Mouse (Mus musculus) stomach, embryonic 16.5 days (tissue): ENCODE data around the gene Rtl4. TPM values are rescaled to one million over a fixed set of nuclear protein-coding genes. Genes with fewer than 3 reads are reported as not detected.

Experiments
- ATAC-seq: fragments of 200-750 bp; cut with Nextera tagmentation; 2 replicates; pipeline ENCODE4 v1.8.0; 2017; ENCODE audit warnings: moderate number of reproducible peaks, moderate TSS enrichment; ENCODE audit not compliant: insufficient read depth, low FRiP score
- H3K27ac ChIP-seq: fragments of 300-500 bp; sonication (generic); 2 replicates; pipeline ENCODE4 v1.5.1; 2014; ENCODE audit warnings: low read length
- H3K27me3 ChIP-seq: fragments of 300-500 bp; sonication (generic); 2 replicates; pipeline ENCODE4 v1.6.1; 2014; ENCODE audit warnings: low read length, control low read depth, mixed read lengths; ENCODE audit not compliant: control insufficient read depth, insufficient read depth
- H3K36me3 ChIP-seq: fragments of 300-500 bp; sonication (generic); 2 replicates; pipeline ENCODE4 v1.6.1; 2014; ENCODE audit warnings: low read length; ENCODE audit not compliant: control insufficient read depth, insufficient read depth
- H3K4me1 ChIP-seq: fragments of 300-500 bp; sonication (generic); 2 replicates; pipeline ENCODE4 v1.6.1; 2014; ENCODE audit warnings: low read length, control low read depth, mixed read lengths; ENCODE audit not compliant: control insufficient read depth, insufficient read depth
- H3K4me2 ChIP-seq: fragments of 300-500 bp; sonication (generic); 2 replicates; pipeline ENCODE4 v1.6.1; 2014; ENCODE audit warnings: low read depth, low read length, mixed read lengths
- H3K4me3 ChIP-seq: fragments of 300-500 bp; sonication (generic); replicated peaks from 2 replicates; pipeline ENCODE4 v1.5.1; 2014; ENCODE audit warnings: mild to moderate bottlenecking, low read length
- H3K9ac ChIP-seq: fragments of 300-500 bp; sonication (generic); 2 replicates; pipeline ENCODE4 v1.6.1; 2014; ENCODE audit warnings: low read length
- H3K9me3 ChIP-seq: fragments of 300-500 bp; sonication (generic); replicated peaks from 2 replicates; pipeline ENCODE4 v1.6.1; 2016; ENCODE audit warnings: low read length, control low read depth; ENCODE audit not compliant: control insufficient read depth
- WGBS: fragments of 180-500 bp; shearing (Covaris S2); extraction: QIAGEN DNeasy Blood & Tissue Kit; methylation state at CpG from one replicate; pipeline ENCODE4 v1.1.7; 2014; 5-methylcytosine and 5-hydroxymethylcytosine counted together
- polyA plus RNA-seq: library from polyadenylated mRNA; unstranded; fragments of >200 nt; fragmentation: Nextera tagmentation; extraction: Ambion mirVana; gene quantifications from 2 replicates; pipeline ENCODE4 v1.2.1, GENCODE M21; 2015

Gene Rtl4
- 0.65 and 0.93 TPM in 2 replicates for polyA plus RNA-seq

DNA sequence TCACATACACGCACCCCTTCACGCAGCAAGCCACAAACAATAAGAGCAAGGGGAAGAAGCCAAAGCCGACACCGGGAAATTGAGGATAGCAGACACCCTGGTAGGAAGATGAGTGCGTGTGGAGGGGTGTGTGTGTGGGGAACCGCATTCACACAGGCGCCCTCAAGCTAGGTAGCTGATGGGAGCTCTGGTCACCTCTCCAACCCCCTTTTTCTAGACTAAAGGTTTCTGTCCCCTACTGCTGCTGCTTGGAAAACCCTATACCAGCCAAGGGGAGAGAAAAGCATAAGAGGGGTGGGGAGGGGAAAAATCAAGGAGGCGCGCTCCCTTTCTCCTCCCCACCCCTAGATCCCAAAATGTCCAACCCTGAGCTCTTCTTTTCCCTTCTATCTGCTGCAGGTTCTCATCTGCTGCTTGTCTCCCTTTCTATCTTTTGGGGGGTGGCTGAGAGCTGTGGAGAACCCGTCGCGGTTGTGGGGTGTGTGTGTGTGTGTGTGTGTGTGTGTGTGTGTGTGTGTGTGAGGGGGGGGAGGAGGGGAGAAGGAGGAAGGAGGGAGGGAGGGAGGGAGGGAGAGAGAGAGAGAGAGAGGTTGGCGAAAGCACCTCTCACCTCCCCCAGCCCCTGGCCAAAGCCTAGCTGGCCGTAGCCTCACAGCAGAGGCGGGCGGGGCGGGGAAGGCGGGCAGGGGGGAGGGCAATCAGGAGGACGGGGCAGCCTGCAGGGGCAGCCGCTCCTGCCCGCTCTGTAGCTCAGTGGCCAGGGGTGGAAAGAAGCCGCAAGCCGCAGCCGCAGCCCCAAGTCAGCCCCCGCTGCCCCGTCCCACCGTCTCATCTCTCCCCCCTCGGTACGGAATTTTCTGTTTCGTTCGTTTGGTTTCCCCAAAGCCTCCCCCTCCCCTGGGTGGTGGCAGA, at the start of gene Rtl4:
TSS of gene Rtl4 (plus strand) at position 701 of the 912 bp plus-strand sequence.
- H3K9ac ChIP-seq, result peak within 1 kb of the TSS; percentile 55
- no peaks in the 10 kb centered on the region for H3K9me3 ChIP-seq
- peak within 1 kb of the TSS; percentile 47 for H3K4me3 ChIP-seq
- no peaks in the 10 kb centered on the region for H3K4me1 ChIP-seq
- WGBS, result 14% methylated on average over 26 of the region's 31 CpGs
- no peaks in the 10 kb centered on the region for H3K36me3 ChIP-seq
- H3K27me3 ChIP-seq, result no peaks in the 10 kb centered on the region; the same call in 1 of the 2 replicates
- peak; percentile 44; the same call in 1 of the 2 replicates for ATAC-seq
- peak within 1 kb of the TSS; percentile 60 for H3K4me2 ChIP-seq
- no peak within 1 kb of the TSS for H3K27ac ChIP-seq

DNA sequence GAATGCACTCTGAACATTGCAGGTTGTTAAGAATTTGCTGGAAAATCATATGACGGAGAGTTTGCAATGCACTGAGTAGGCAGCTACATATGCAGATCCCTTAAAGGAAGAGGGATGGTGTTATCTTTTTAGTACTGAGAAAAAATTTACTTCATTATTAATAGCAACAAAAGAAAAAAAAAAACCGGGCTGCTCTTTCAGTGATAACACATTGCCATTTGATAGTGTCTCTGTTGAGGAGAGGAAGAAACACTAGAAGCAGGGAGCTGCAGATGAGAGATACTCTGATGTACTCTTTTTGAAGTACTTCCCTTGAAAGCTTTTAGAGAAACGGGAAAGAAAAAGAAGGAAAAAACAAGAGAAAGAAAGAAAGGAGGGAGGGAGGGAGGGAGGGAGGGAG, 44.0 kb upstream of the Rtl4 start:
- Histone ChIP-seq H3K4me3 (no peak overlapping the region), H3K27ac (no peak overlapping the region), H3K9ac (no peak overlapping the region), H3K27me3 (no peaks in the 10 kb centered on the region), H3K4me1 (no peaks in the 10 kb centered on the region), H3K36me3 (no peaks in the 10 kb centered on the region), H3K4me2 (no peak overlapping the region), H3K9me3 (no peaks in the 10 kb centered on the region)
- 55% methylated on average over 3 of the region's 3 CpGs for WGBS
- no peak for ATAC-seq

DNA sequence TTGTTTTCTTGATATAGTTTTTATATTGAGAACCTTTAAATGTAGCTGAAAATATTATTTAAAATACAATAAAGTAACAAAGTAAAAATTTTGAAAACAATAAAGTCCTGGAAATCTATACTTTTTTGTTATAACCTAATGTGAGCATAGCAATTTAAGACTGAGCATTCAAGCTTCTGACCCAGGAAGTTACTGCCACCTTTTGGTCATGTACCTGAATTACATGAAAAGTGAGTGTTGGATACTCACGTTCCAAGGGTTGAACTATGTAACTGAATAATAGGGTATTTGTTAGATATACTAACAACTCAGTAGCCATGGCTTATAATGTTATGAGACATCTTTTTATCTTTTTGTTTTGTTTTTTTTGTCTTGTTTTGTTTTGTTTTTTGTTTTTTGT, 43.3 kb upstream of the Rtl4 start:
- ATAC-seq, result no peak
- Histone ChIP-seq H3K27me3 (no peaks in the 10 kb centered on the region), H3K9ac (no peak overlapping the region), H3K4me3 (no peak overlapping the region), H3K9me3 (no peaks in the 10 kb centered on the region), H3K27ac (no peak overlapping the region), H3K36me3 (no peaks in the 10 kb centered on the region), H3K4me1 (no peaks in the 10 kb centered on the region), H3K4me2 (no peak overlapping the region)
- 42% methylated on average over 1 of the region's 1 CpGs for WGBS

DNA sequence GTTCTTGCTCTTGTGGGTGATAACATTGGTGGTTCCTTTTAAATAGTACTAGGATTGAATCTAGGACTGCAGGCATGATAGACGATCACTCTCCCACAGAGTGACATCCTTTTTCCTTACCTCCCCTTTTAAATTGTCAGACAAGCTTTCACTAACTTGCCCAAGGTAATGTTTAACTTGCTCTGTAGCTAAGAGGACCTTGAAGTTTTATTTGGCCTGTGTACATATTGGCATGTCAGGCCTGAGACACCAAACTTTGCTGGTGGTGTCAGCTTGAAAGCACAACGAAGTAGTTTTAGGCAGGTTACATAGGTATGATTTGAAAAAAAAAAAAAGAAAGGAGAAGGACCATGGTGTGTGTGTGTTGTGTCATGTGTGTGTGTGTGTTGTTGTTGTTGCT, 36.5 kb upstream of the Rtl4 start:
- WGBS, result 57% methylated on average over 2 of the region's 2 CpGs
- Histone ChIP-seq H3K9ac (no peak overlapping the region), H3K4me3 (no peak overlapping the region), H3K27ac (no peak overlapping the region), H3K4me2 (no peak overlapping the region), H3K27me3 (no peaks in the 10 kb centered on the region), H3K36me3 (no peaks in the 10 kb centered on the region), H3K4me1 (no peaks in the 10 kb centered on the region), H3K9me3 (no peaks in the 10 kb centered on the region)
- ATAC-seq, result no peak

DNA sequence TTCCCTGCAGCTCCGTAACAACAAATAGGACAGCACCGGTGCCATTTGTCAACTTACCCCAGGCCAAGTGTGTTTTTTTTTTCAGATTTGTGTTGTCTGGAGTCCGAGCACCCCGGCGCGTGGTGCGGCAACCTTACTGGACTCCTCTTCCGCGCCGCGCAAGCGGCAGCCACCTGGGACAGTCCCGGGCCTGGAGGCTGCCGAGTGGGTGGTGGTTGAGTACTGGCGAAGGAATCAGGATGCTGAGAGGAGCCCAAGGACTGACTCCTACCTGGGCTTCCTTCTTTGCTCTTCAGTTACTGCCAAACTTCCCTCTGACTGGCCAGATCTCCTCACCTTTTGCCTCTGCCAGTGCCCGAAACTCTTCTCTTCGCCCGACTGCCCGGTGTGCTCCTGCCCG, 965 bp upstream of the Rtl4 start:
- 28% methylated on average over 20 of the region's 20 CpGs for WGBS
- Histone ChIP-seq H3K9me3 (no peaks in the 10 kb centered on the region), H3K4me1 (no peaks in the 10 kb centered on the region), H3K27ac (no peak overlapping the region), H3K9ac (no peak overlapping the region), H3K4me3 (peak overlapping the region; percentile 47), H3K36me3 (no peaks in the 10 kb centered on the region), H3K27me3 (no peaks in the 10 kb centered on the region; the same call in 1 of the 2 replicates), H3K4me2 (peak overlapping the region; percentile 60)
- no peak for ATAC-seq

DNA sequence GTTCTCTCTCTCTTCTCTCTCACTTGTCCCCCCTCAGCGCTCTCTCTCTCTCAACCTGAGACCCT, 733 bp upstream of the Rtl4 start, which contains the start of gene Trpc5:
TSS of gene Trpc5 (minus strand) at position 39 of the 65 bp plus-strand sequence.
- no peaks in the 10 kb centered on the region for H3K9me3 ChIP-seq
- peak within 1 kb of the TSS; percentile 60 for H3K4me2 ChIP-seq
- peak within 1 kb of the TSS; percentile 55 for H3K9ac ChIP-seq
- H3K4me1 ChIP-seq, result no peaks in the 10 kb centered on the region
- H3K27me3 ChIP-seq, result no peaks in the 10 kb centered on the region; the same call in 1 of the 2 replicates
- H3K27ac ChIP-seq, result no peak within 1 kb of the TSS
- no peaks in the 10 kb centered on the region for H3K36me3 ChIP-seq
- H3K4me3 ChIP-seq, result peak within 1 kb of the TSS; percentile 47
- WGBS, result 9% methylated on average over 1 of the region's 1 CpGs
- ATAC-seq, result no peak

DNA sequence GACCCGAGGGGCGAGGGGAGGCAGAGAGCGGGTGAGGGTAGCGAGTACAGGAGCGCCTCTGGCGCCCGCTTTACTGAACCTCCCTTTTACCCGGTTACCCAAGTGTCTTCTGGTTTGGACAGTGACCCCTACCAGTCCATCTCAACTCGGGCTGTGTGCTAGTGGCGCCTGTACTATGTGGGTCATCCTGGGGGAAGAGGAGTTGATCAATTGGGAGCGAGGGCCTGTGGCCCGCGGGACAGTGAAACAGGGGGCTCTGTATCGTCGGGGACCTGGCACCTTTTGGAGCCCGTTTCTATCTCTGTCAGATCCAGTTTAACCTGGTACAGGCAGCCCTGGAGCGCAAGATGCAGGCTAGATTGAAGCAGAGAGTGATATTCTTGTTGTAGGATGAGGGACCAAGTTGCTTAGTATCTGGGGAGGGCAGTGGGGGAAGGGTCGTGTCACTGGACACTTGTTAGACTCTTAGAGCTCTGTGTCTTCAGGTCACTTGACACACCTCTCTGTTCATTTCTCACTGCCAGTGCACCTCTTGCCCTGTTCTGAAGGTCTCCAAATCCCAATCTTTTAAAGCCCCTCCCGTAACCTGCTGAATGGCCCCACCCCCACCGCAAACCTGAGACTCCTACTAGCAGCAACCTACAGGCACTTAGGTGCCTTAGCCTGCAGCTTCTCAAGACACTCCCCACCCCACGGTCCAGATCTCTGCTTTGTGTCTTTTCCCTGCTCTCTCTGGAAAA, 582 bp downstream of the Rtl4 start:
- H3K27me3 ChIP-seq, result no peaks in the 10 kb centered on the region; the same call in 1 of the 2 replicates
- H3K4me1 ChIP-seq, result no peaks in the 10 kb centered on the region
- no peak overlapping the region for H3K27ac ChIP-seq
- H3K9ac ChIP-seq, result peak overlapping the region; percentile 55
- WGBS, result 11% methylated on average over 21 of the region's 21 CpGs
- no peaks in the 10 kb centered on the region for H3K36me3 ChIP-seq
- no peaks in the 10 kb centered on the region for H3K9me3 ChIP-seq
- peak overlapping the region; percentile 47 for H3K4me3 ChIP-seq
- ATAC-seq, result peak; percentile 56
- peak overlapping the region; percentile 60 for H3K4me2 ChIP-seq

DNA sequence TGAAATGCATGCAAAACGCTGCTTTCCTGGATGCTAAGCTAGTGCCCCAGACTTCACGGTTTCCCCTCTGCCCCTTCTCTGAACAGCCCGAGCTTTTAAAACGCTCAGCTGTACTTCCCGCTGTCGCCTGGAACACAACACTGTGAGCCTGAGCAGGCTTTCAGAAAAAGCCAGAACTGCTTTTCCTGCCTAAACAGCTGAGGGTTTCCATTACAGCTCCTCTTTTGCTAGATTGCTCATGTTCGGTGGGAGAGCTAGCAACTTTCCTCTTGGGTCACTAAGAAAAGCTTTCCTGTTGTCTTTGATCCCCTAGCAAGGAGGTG, 1.1 kb downstream of the Rtl4 start:
- no peaks in the 10 kb centered on the region for H3K36me3 ChIP-seq
- no peak for ATAC-seq
- H3K9ac ChIP-seq, result no peak overlapping the region
- no peak overlapping the region for H3K27ac ChIP-seq
- no peaks in the 10 kb centered on the region for H3K9me3 ChIP-seq
- H3K4me2 ChIP-seq, result peak overlapping the region; percentile 60
- no peaks in the 10 kb centered on the region; the same call in 1 of the 2 replicates for H3K27me3 ChIP-seq
- H3K4me3 ChIP-seq, result peak overlapping the region; percentile 47
- H3K4me1 ChIP-seq, result no peaks in the 10 kb centered on the region
- 23% methylated on average over 7 of the region's 7 CpGs for WGBS

DNA sequence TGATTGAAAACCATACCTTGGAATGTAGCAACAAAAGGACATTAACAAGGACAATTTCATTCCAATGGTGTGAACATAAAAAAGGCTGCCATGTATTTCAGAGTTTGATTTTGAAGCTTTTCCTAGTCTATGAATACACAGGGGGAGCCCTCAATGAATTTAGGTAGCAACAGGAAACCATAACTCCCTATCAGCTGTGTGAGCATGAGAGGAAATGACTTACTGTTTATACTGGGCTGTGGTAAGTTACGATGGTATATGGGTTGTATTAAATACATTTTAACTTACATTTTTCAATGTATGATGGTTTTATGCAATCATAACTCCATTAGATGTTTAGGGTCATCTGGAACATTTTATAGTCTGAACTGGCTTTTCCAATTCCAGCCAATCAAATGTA, 27.6 kb downstream of the Rtl4 start:
- H3K4me3 ChIP-seq, result no peak overlapping the region
- ATAC-seq, result no peak

More for the DNA sequence above, 27.6 kb downstream of the Rtl4 start:
- Histone ChIP-seq H3K27ac (no peak overlapping the region), H3K9me3 (no peaks in the 10 kb centered on the region), H3K36me3 (no peaks in the 10 kb centered on the region), H3K4me2 (no peak overlapping the region), H3K9ac (no peak overlapping the region), H3K27me3 (no peaks in the 10 kb centered on the region), H3K4me1 (no peaks in the 10 kb centered on the region)
- 55% methylated on average over 1 of the region's 1 CpGs for WGBS
